Mouse (Mus musculus): ENCODE results near the gene Pnpla7.

DNA sequence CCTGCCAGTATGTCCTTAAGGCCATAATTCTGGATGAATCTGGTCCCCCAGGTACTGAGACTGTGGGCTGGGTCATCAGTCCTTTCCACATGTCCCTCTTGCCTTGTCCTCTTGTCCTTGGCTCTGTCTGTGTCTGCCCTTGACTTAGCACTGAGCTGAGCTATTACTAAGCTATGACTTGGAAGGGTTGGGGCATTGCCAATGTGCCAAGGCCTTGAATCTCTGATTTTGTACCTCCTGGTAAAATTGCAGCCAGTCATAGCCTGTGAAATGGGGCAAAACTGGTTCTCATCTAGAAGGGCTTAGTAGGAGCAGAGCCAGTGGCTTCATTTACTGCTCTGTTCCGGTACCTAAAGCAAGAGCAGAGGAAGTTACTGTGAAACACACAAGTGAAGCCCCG is 20.6 kb downstream of the Pnpla7 start:
- TF ChIP-seq NANOG (IDR thresholded peaks at IDR 0.05; ENCODE audit: borderline replicate concordance, low read length) = no peak
- no peak for TF ChIP-seq CTCF (conservative IDR thresholded peaks at IDR 0.05; ENCODE audit: low read length)
- TF ChIP-seq POU5F1 (IDR thresholded peaks at IDR 0.05; ENCODE audit: borderline replicate concordance, low read length) = no peak
